Mouse (Mus musculus) lung, adult 18-20 months (tissue): ENCODE measurements around the gene Gpx7.

ENCODE experiments used
- DNase-seq, 2 experiments: peaks; one replicate each; pipeline ENCODE4 v3.0.0; 2022; ENCODE audit warnings: mixed read lengths in 2 of 2

Gpx7 gene

GRCm38 (mm10) chr4:108406861-108407401, at the start of gene Gpx7:
Gene Gpx7 (minus strand): TSS chr4:108406961.
- no peak for DNase-seq

GRCm38 (mm10) chr4:108456028-108456427, 49.3 kb upstream of the Gpx7 start:
- no peak for DNase-seq

GRCm38 (mm10) chr4:108448091-108448490, 41.3 kb upstream of the Gpx7 start:
- DNase-seq, result no peak

GRCm38 (mm10) chr4:108438082-108438840, 31.5 kb upstream of the Gpx7 start:
- DNase-seq, result peak; percentile 81 to 83

- DNase-seq, result no peak
These were observed 29.5 kb upstream of the Gpx7 start for GRCm38 (mm10) chr4:108436225-108436624.

GRCm38 (mm10) chr4:108435646-108436045, 28.9 kb upstream of the Gpx7 start:
- DNase-seq, result no peak

GRCm38 (mm10) chr4:108434781-108435180, 28.0 kb upstream of the Gpx7 start:
- DNase-seq, result no peak

GRCm38 (mm10) chr4:108434221-108434620, 27.5 kb upstream of the Gpx7 start:
- no peak for DNase-seq

- DNase-seq, result no peak
These were observed 26.6 kb upstream of the Gpx7 start for GRCm38 (mm10) chr4:108433341-108433740.

GRCm38 (mm10) chr4:108431561-108431936, 24.8 kb upstream of the Gpx7 start:
- DNase-seq, result no peak

GRCm38 (mm10) chr4:108430656-108431560, 24.1 kb upstream of the Gpx7 start:
- no peak for DNase-seq

GRCm38 (mm10) chr4:108428341-108428721, 21.6 kb upstream of the Gpx7 start:
- DNase-seq, result no peak

GRCm38 (mm10) chr4:108427719-108428340, 21.1 kb upstream of the Gpx7 start:
- DNase-seq, result no peak

GRCm38 (mm10) chr4:108424587-108424986, 17.8 kb upstream of the Gpx7 start:
- no peak for DNase-seq

GRCm38 (mm10) chr4:108407621-108408020, 860 bp upstream of the Gpx7 start:
- no peak for DNase-seq

- DNase-seq, result peak; percentile 67 to 70
These were observed 462 bp downstream of the Gpx7 start for GRCm38 (mm10) chr4:108406138-108406860.

- DNase-seq, result peak in 1 of 2 experiments; percentile 42
These were observed 1.0 kb downstream of the Gpx7 start for GRCm38 (mm10) chr4:108405766-108406137.

GRCm38 (mm10) chr4:108403861-108404635, 2.7 kb downstream of the Gpx7 start:
- no peak for DNase-seq

- peak in 1 of 2 experiments; percentile 27 for DNase-seq
These were observed 6.4 kb downstream of the Gpx7 start for GRCm38 (mm10) chr4:108400395-108400794.

- DNase-seq, result no peak
These were observed 12.5 kb downstream of the Gpx7 start for GRCm38 (mm10) chr4:108394236-108394635.

- no peak for DNase-seq
These were observed 14.2 kb downstream of the Gpx7 start for GRCm38 (mm10) chr4:108392558-108392957.

GRCm38 (mm10) chr4:108391124-108391523, 15.6 kb downstream of the Gpx7 start:
- no peak for DNase-seq
